Mouse (Mus musculus): ENCODE measurements around the gene Gm12216. TPM values are rescaled to one million over a fixed set of nuclear protein-coding genes. Genes with fewer than 3 reads are reported as not detected.

Gm12216 gene
- total RNA-seq, 2 experiments from 2014 or later = not detected

DNA sequence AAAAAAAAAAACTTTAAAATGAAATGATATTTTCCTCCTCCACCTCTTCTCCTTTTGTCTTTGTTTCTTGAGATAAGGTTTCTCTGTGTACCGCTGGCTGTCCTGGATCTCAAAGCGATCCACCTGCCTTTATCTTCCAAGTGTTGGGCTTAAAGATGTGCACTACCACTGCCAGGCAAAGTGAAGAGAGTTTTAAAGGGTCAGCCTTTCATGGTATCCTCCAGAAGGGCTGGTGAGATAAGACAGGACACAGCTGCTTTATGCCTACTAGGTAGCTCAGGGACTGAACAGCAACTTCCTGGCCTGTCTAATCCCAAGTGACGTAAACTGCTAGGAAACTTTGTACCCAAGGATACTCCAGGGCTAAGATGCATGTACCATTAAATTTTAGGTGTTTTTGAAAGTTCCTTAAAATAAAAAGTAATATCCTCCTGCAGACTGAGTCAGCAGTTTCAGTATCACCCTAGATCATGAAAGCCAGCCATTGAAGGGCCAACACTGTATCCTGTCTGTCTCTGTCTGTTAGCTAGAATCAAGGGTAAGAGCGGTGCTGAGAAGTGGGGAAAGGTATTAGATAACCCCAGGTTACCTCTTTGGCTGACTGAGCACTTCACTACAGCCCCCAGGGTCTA, 23.6 kb downstream of the Gm12216 start:
- no peak for ATAC-seq (replicated peaks; ENCODE audit: low FRiP score, poor library complexity, severe bottlenecking)

DNA sequence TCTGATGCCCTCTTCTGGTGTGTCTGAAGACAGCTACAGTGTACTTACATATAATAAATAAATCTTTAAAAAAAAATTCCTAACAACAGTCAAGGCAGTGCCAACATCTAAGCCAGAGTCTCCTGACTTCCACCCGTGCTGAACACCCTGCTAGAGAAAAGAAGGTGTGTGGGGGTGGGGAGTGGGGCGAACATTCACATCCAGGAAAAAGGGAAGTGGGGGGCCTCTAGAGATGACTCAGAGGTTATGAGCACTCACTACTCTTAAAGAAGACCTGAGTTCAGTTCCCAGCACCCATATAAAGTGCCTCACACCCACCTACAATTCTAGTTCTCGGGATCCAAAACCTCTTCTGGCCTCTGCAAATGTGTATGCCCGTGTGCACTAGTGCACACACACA, 33.6 kb downstream of the Gm12216 start:
- no peak for ATAC-seq (replicated peaks; ENCODE audit: low FRiP score, poor library complexity, severe bottlenecking)

DNA sequence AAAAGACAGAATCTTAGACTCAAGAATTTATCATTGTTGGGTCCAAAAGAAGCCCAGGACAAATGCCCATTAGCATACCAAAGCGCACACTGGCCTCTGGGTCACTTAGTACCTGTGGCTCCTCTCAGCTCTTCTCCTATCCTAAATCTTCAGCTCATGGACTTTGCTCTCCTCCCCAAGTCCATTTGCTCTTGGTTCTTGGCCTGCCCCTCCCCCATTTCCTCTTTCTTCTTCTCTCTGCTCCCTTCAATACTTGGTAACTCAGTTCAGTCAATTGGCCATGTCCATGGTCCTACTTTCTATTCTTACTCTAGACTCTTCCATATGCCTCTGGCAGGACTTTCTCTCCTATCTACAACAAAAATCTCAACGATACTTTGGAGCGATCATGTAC, 37.1 kb downstream of the Gm12216 start:
- no peak for ATAC-seq (replicated peaks; ENCODE audit: low FRiP score, poor library complexity, severe bottlenecking)

DNA sequence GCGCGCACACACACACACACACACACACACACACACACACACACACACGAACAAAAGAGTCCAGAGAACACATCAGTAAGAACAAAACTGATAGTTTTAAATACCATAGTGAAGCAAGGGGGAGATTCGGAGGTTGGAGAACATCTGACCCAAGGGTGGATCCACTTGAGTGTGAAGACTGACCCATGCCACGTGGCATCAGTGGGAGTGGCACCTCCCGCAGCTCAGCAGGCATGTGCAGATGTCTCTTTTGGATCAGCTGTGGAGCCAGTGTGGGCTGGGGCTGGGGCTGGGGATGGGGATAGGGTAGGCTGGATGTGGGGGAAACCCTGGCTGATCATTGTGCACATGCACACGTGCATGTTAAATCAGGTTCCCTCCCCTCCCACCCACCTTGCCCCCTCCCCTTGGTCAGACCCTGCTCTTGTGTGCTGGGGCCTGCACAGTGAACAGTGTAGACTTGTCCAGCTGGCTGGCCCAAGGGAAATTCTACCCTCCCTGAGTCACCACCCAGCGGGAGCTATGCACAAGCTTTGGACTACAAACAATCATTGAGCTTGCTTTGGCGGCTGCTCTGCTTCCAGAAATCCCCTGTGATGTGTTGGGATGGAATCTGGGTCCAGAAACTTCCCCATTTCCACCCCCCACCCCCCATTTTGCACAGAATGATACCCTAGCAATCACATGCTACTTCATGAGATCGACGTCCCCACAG, 37.7 kb downstream of the Gm12216 start:
- ATAC-seq (replicated peaks; ENCODE audit: low FRiP score, poor library complexity, severe bottlenecking) = no peak

DNA sequence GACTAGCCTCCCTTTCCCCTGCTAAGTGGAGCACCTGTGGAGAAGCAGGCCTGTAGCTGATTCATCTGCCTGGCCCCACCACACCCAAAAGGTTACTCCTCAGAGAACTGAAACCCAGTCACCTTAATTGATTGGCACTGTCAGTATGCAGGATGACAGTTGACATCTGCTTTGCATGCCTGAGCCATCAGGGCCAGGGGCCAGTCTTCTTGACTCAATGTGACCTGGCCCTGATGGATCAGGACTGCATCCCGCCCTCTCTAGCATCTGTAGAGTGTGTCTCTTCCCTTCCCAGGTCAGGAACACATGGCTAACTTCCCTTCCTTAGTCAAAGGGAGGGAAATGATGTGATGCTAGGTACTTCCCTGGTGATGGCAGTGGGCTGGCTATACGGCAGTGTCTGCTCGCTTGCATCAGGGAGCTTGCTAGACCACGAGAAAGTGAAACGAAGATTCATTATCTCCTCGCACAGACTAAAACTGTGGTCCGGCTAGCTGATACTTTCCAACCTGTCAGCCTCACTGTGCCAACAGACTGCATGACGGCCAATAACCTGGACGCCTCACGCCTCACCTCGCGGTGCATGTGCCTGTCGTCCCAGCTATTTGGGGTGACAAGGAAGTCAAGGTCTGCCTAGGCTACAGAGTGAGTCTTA, 38.4 kb downstream of the Gm12216 start:
- ATAC-seq (replicated peaks; ENCODE audit: low FRiP score, poor library complexity, severe bottlenecking) = no peak

DNA sequence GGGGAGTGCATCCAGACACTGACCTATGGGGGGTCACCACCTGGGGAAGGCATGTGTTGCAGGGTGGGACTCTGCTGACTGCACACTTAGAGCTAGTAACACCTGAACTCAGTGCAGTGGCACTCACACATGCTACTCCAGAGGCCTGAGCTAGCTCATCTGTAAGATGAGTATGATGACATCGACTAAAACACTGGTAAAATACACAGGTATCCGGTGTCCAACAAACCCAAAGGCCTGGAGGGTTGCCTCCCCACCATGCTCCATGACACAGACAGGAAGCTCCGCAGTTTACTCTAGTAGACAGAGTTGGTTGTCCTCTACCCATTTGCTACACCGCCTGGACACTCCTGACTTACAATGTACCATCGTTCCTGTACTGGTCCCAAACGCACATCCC, 39.5 kb downstream of the Gm12216 start:
- ATAC-seq (replicated peaks; ENCODE audit: low FRiP score, poor library complexity, severe bottlenecking) = no peak

DNA sequence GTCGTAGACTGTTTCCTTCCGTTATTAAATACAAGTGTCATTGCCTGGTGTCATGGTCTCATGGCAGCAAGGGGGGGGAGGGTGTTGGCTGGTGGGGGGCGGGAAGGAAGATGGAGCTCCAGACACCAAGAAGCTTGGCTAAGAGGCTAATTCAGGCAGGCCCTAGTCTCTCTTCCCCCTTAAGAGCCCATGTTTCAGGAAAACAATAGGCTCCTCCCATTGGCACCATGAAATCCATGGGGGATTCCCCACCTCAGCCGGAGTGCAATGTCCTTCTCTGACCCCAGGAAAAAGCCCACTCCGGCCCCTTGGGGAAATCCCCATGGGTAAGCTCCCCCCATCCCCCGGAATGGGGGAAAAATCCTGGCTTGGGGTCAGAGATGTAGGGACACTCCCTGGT, 40.3 kb downstream of the Gm12216 start:
- no peak for ATAC-seq (replicated peaks; ENCODE audit: low FRiP score, poor library complexity, severe bottlenecking)

DNA sequence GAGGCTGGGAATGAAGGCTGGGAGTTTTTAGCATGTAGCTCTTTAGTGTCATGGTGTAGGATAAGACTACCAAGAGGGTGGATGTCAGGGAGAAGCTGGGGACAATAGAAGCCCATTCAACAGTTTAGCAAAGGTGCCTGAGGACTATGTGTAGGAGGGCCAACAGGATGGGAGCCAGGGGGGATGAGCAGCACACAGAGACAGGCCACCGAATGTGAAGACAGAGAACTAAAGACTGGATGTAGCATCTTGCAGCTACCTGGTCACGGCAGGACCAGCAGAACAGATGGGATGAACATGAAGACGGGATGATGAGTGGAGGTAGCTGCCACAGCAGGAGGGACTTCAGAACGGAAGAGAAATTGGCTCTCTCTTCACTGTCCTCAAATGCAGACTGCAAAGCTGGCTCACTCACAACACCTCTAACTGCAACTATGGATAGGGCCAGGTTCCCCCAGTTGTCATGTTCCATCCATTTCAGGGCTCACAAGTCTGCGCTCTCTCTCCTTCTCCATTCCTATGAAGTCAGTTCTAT, 42.1 kb downstream of the Gm12216 start:
- ATAC-seq (replicated peaks; ENCODE audit: low FRiP score, poor library complexity, severe bottlenecking) = no peak

DNA sequence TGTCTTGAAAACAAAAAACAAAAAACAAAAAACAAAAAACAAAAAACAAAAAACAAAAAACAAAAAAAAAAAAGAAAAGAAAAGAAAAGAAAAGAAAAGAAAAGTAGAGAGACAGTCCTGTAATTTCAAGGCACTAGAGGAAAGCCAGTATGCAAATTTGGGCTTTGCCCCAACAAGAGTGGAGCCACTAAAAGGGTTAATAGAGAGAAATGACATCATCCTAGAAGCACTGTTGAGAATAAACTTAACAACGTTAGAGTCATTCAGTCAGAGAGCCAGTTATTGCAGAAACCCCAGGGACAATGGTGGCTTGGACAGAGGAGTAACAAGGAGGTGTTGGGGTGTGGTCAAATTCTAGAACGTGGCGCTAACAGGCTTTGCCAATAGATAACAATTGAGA, 44.2 kb downstream of the Gm12216 start:
- ATAC-seq (replicated peaks; ENCODE audit: low FRiP score, poor library complexity, severe bottlenecking) = no peak

DNA sequence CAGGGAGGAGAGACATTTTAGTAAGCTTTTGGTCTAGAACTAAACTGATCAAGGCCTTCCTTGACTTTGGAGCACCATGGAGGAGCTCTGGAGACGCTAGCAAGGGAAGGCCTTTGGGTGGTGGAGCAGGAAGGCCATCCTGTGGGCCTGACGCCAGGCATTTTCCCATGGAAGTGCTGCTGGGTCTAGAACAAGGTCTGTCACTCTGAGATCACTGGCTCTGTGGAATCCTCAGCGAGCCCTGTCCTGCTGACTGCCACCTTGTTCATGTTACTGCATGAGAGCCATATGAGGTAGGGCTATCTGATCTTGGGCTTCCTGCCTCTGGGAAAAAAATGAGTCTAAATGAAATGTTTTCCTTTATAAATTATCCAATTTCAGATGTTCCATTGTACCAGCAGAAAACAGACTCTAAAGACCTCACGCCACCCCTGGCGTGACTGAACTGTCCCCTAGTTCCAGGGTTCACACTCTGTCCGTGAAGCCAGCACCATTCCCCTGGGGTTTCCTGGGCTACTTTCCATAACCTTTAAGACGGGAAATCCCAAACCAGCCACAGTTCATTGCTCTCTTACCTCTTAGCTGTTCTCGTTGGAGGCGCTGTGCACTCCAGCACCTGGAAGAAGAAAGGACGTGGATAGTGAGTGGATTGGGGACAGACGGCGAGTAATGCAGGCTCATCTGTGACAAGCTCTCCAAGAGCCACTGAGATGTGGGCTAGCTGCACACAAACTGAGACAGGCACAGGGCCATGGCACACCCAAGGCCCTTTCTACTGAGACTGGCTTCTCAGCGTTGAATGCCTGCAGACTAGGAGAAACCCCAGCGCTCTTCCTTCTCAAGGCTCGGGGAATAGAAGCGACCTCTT, 45.8 kb downstream of the Gm12216 start:
- no peak for ATAC-seq (replicated peaks; ENCODE audit: low FRiP score, poor library complexity, severe bottlenecking)

DNA sequence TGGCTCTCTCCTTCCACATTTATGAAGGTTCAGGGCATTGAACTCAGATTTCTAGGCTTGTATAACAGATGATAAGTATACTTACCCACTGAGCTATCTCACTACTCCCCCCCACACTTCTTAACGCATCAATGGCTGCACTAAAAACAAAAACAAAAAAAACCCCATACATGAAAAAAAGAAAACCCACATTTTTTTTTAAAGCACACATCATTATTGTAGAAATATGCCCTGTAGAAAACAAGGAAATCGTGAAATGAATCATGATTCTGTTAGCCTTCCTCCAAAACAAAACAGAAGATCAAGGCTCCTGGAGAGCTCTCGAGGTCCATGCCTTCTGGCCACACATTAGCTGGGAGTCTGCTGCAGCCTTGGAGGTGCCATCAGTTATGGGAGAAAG, 47.7 kb downstream of the Gm12216 start:
- no peak for ATAC-seq (replicated peaks; ENCODE audit: low FRiP score, poor library complexity, severe bottlenecking)

DNA sequence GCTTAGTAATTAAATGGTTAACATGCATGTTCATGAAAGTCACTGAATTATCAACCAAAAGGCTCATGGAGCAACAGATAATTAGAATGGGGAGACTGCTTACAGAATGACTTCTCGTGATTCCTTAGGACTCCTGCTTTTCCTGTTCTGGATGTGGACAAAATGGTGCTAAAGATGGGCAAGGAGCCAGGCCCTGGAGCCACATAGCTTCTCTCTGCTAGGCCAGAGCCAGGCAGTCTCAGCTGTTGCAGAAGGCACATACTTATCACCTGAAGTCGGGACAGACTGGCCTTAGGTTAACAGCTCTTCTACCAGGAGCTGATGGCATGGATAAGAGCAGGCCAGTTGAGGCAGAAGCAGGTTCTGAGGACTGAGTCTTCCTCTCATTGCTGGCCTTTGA, 48.3 kb downstream of the Gm12216 start:
- ATAC-seq (replicated peaks; ENCODE audit: low FRiP score, poor library complexity, severe bottlenecking) = no peak

DNA sequence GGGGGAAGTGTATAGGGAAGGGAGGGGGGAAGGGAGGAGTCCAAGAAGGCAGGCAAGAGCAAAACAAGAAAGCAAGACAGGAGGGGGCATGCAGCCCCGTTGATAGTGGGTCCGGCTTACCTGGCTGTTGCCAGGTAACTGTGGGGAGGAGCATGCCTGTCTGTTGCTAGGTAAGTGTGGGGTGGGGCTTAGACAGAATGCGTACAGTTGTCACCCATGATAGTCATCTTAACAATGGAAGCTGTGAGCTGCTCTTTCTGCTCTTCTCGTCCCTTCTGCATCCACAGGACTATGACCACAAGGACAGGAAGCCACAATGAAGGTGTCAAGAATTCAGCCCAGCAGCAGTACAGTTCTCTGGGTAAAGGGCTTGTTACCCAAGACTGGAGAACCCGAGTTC, 48.9 kb downstream of the Gm12216 start:
- ATAC-seq (replicated peaks; ENCODE audit: low FRiP score, poor library complexity, severe bottlenecking) = no peak

DNA sequence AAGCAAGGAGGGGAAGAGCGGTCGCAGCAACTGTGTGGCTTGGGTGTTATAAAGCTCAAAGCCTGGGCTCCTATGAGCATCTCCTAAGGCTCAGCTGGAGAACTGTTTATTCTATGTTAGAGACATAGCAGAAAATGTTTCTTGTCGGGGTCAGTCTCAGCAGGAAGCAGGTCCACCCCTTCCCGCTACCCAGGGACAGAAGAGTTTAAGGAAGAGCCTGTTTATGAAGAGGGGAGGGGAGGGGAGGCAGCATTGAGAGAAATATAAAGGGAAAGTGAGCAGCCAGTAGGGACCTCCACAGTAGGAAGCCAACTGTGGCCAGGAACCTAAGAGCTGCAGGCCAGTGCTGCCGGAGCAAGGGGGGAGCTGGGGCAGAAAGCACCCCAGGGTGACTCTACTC, 49.7 kb downstream of the Gm12216 start:
- no peak for ATAC-seq (replicated peaks; ENCODE audit: low FRiP score, poor library complexity, severe bottlenecking)

DNA sequence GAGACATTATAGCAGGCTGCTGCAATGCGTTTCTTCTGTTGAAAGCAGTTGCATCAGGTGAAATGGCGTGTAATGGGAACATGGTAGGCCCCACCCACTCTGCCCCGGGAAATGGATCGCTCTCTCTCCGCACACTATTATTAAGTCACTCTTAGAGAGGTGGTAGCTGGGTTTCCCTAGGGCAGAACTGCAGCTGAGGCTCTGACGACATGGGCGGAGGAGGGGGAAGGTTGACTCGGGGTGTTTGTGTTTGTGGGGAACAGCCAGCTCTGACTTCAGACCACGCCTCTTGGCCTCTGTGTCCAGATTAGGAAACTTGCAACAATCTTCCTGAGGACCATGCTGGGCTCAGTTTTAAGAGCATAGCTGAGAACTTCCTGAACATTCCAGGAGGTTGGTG, 53.3 kb downstream of the Gm12216 start:
- ATAC-seq (replicated peaks; ENCODE audit: low FRiP score, poor library complexity, severe bottlenecking) = no peak

DNA sequence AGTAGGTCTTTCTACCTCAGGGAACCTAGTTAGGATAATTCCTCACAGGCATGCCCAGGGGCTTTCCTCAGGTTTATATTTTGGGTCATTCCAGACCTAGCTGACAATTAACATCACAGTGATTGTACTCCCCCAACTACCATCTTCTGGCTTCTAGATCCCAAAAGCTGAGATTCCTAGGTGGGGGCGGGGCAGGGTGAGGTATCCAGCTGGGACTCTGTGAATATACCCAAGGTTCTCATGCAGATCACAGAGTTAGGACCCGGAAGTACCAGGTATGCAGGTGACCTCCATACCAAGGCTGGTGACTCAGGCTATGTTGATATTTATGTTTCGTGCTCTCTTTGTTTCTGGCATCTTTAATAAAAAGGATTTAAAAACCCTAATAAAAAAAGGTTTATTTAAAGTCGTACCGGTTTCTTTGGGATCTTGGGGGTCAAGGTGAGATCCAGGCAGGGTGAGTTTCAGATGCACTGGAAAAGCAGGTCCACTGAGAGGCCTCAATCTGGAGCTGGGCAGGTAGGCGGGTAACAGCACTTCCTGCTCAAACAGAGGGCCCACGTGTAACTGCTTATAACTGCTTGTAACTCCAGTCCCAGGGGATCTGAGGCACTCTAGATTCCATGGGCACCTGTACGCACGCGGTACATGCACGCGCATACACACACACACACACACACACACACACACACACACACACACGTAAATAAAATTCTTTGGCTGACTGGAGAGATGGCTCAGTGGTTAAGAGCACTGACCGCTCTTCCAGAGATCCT, 54.3 kb downstream of the Gm12216 start:
- ATAC-seq (replicated peaks; ENCODE audit: low FRiP score, poor library complexity, severe bottlenecking) = no peak

DNA sequence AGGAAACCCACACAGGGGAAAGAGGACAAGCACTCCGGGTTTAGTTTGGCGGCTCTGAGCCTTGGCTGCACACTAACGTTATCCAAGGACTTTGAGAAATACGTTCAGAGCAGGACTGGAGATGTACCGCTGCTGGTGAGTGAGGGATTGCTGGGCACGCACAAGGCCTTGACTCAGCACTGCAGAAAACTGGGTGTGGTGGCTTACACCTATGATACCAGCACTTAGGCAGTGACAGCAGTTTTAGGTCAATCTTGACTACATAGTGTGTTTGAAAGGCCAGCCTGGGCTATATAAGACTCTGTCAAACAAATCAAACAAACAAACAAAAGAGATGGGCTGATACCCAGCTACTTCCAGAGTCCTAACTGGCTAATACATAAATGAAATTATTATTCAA, 55.6 kb downstream of the Gm12216 start:
- ATAC-seq (replicated peaks; ENCODE audit: low FRiP score, poor library complexity, severe bottlenecking) = no peak

DNA sequence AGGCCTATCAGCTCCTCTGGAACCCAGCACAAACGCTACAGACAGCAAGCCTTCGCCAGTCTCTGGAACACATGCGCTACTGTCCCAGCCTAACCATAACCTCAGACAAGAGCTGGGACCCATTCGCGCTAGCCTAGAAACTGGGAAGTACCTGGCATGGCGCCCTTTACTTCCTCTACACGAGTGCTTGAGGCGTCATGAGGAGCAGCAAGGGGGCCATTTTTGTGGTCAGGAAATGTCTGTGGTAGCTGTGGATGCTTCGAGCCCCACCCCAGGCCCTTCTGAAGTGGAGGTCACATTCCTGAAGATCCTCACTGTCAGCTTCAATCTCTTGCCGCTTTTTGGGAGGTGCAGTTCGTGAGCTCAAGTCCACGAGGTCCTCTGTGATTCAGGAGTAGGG, 56.0 kb downstream of the Gm12216 start:
- ATAC-seq (replicated peaks; ENCODE audit: low FRiP score, poor library complexity, severe bottlenecking) = no peak

DNA sequence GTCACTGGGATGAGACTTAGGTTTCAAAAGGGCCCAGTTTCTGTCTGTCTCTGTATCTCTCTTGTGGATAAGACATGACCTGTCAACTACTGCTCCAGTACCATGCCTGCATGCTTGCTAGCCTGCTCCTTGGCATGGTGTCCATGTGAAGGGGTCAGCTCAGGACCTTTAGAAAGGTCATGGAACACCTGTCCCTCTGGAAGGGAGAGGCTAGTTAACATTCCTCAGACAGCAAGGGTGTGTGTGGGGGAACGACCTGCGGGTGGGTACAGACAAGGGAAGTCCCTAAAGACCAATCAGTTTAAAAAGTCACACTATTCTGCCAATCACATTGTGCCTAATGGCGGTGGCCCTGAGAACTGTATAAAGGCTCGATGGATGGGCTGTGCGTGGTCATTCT, 58.1 kb downstream of the Gm12216 start:
- ATAC-seq (replicated peaks; ENCODE audit: low FRiP score, poor library complexity, severe bottlenecking) = no peak

DNA sequence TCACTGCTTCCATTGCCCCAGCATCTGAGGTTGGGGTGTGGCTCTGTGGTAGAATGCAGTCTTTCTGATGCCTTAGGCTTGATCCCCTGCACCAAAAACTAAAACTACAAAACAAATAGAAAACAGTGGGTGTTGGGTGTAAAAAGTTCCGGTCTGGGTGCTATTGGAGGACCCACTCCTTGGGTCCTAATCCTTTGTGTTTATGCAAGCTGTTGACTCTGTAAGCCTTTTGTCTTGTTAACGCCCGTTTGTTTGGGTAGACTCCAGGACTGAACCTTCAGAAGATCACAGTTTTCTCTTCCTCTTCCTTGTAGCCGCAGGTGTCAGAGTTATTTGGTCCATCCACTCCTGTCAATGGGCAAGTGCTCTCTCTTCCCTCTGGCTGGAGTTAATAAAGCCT, 59.0 kb downstream of the Gm12216 start:
- ATAC-seq (replicated peaks; ENCODE audit: low FRiP score, poor library complexity, severe bottlenecking) = no peak

Data from erythroid progenitor cell, adult 5-6 weeks (primary cell).